Mouse (Mus musculus) cerebellum, adult 9-11 months (tissue): ENCODE data around the gene Inpp5b.

Experiments
- DNase-seq: peaks from one replicate; pipeline ENCODE4 v3.0.0; 2022

Inpp5b gene

DNA sequence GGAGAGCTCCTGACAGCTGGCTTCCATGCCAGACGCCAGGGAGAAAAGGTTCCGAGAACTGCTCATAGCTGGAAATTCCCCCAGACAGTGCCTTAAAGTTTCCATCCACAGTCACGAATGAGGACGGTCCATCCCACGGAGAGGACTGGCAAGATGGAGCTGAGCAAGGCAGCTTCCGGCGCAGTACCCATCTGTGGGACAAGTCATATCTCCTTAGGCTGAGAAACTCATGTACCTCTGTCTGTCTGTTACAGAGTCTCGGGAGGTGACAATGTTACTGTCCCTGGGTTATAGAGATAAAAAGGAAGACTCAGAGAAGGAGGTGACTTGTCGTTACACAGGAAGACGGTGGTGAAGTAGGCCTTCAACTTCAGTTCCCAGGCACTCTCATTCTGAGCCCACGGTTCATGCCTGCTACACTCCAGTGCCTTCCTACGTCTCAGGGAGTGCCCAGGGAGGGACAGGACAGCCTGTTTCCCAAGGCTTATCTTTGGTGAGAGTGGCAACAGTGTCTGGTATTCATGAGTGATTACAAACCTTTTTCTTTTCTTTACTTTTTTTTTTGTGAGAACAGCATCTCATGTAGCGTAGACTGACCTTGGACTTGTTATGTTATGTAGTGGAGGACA lies 27.4 kb downstream of the Inpp5b start:
- no peak for DNase-seq

DNA sequence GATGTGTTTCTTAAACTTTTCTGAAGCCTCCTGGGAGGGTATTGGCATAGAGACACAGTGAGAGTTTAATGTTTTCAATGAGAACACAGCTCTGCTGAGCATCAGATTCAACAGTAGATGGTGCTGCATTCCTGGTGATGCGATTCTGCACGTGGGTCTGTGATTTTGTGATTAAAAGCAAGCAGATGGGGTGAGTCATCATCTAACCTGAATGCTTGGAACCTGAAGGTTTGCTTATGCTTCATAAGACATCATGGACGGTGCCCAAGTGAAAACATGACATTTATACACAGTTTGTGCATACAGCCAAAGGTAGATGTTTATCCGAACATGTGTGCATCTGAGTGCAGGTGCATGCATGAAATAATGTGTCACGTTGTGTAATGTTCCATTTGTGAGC lies 29.0 kb downstream of the Inpp5b start:
- peak; percentile 77 for DNase-seq

DNA sequence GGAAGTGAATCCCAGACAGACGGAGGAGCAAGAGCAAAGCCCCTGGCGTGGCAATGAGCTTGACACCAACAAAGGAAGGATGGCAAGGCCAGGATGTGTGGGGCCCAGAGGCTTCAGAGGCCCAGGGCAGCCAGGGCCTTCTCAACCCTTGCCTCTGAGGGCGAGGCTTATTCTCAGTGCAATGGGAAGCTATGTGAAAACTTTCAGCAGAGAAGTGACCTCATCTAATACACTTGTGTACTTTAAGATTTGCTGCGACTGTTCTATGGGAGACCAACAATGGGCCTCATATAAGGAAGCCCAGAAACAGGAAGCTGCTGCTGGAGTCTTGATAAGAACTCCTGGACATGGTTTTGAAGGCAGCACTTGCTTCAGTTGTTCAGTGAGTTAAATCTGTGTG lies 30.5 kb downstream of the Inpp5b start:
- DNase-seq = no peak

DNA sequence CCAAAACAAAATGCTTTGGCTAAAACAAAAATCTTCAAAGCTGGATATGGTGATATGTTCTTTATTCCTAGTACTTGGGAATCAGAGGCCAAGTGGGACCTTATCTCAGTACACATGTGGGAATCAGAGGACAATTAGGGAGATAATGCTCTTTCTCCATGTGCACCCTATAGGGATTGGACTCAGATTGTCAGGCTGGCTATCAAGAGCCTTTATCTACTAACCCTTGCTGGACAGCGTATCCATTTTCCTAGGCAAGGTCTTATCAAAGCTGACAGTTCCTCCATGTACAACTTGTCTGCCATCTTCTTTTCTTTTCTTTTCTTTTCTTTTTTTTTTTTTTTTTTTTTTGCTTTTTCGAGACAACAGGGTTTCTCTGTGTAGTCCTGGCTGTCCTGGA lies 31.8 kb downstream of the Inpp5b start:
- no peak for DNase-seq

DNA sequence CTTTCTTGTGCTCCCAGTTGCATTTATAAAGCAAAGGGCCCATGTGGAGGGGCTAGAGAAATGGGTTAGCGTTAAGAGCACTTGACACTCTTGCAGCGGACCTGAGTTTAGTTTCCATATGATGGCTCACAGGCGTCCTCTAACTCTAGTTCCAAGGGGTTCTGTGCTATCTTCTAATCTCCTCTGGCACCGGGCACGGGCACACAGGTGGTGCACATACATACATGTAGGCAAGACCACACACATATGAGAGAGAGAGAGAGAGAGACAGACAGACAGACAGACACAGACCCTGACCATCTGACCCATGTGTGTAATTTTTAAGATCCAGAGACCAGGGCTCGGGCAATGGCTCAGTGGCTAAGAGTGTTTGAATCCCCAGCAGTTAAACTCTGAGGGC lies 32.3 kb downstream of the Inpp5b start:
- DNase-seq = no peak

DNA sequence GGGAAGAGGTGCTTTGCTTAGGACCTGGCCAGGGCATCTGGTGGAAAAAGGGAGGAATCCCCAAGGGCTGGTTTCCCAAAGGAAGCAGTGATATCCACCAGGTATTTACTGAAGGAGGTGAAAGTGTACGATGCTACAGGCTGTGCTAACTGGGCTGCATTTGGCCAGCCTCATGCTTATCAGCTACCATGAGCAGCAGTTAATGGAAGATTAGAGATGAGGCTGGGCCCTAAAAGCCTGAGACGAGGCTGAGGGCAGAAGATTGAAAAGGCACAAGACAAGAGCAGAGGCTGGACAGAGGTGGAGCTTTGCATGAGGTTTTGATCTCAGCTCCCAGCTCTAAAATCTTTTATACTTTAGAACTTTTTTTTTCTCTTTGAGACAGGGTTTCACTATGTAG lies 32.8 kb downstream of the Inpp5b start:
- no peak for DNase-seq

DNA sequence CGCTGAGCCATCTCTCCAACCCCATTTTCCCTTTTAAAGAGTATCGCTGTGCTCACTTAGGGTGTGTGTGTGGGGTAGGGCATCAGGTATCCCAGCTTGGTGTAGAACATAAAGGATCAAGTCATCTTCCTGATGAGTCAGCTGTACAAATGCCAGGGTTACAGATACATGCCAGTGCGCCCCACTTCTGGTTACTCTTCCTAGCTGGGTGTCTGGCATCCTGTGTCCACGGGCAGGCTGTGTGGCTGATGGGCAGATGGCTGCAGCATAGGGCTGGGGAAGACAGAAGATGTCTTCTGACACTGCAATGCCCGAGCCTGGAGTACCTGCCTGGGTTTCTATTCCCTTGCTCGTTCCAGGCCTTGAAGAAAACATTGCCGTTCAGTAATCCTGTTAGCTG lies 39.7 kb downstream of the Inpp5b start:
- peak; percentile 72 for DNase-seq

DNA sequence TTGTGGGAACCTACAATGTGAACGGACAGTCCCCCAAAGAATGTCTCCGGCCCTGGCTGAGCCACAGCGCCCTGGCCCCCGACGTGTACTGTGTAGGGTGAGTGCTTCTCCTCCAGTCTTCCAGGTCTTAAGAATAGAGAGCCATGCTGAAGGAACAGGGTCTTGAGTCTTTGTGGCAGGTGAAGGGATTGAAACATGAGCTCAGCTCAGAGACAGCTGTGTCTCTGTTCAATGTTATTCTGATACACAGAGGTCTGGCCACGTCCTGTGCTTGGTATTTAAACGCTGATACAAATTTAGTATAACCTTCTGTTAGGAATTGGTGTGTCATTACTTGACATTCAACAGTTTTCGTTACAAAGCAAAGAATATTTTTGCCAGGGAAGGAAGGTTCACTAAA lies 40.7 kb downstream of the Inpp5b start:
- DNase-seq = no peak

DNA sequence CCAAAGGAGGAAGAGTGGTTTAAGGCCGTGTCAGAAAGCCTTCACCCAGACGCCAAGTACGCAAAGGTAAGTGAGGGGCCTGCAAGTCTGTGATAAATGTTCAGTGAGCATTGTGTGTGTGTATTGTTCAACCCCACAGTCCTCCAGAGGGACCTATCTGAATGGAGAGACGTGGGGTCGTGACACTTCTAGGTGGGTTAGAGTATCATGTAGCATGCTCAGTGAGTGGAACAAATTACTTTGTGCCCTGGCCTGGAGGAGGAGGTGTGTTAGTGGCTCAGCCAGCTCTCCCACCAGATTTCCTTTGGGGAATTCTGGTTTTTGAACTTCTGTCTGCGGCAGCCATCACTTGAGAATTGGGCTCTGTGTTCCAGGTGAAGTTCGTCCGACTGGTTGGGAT lies 42.3 kb downstream of the Inpp5b start:
- DNase-seq = no peak

DNA sequence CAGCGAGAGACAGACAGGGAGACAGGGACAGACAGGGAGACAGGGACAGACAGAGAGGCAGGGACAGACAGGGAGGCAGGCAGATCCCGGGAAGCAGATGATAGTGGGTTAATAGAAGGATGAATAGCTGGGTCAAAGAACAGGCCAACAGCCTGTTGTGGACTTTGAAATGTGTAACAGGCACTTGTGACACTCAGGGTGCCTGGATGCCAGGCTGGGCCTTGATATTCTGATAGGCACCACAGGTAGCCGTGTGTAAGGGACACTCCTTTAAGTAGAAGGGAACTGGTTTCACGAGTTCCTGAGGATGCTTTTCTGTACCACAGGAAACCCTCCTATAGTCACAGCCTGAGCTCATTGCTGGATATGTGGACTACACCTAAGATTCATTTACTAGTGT lies 48.4 kb downstream of the Inpp5b start:
- no peak for DNase-seq

DNA sequence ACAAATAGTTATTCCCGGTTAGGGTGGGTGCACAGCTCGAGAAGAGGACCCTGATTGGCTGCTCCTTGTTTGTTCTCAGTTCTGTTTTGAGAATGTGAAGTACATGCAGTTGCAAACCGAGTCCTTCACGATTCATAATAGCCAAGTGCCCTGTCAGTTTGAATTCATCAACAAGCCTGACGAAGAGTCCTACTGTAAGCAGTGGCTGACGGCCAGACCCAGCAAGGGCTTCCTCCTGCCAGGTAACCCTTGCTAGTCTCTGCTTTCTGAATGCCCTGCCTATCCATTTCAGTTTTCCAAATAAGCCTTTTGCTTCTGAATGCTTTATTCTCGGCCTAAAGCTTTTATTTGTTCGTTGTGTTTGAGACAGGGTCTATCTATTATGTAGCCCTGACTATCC lies 50.5 kb downstream of the Inpp5b start:
- peak; percentile 77 for DNase-seq

DNA sequence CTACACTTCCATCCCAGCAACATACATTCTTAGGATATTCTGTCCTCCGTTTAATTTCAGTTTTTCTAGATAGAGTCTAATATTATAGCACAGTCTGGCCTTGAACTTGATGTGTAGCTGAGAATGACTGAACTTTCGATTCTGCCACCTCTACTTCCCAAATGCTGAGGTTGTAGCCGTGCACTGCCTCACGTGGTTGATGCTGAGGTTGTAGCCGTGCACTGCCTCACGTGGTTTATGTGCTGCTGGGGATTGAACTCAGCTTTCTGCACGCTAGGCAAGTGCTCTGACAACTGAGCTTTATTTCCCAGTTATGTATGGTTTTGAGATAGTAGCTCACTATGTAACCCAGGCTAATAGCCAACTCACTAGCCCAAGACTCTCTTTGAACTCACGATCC lies 54.5 kb downstream of the Inpp5b start:
- DNase-seq = no peak

DNA sequence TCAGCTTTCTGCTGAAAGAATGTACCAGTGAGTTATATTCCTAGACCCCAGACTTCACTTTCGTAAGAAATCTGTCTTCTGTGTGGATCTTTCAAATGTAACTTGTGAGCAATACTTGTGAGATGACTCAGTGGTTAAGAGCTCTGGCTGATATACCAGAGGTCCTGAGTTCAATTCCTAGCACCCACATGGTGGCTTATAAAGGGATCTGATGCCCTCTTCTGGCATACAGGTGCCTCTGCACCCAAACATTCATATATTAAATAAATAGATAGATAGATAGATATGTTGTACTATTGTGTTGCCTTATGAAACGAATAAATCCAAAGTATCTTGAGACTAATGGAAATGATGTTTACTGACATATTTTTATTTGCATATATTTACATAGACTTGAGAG lies 55.3 kb downstream of the Inpp5b start:
- no peak for DNase-seq

DNA sequence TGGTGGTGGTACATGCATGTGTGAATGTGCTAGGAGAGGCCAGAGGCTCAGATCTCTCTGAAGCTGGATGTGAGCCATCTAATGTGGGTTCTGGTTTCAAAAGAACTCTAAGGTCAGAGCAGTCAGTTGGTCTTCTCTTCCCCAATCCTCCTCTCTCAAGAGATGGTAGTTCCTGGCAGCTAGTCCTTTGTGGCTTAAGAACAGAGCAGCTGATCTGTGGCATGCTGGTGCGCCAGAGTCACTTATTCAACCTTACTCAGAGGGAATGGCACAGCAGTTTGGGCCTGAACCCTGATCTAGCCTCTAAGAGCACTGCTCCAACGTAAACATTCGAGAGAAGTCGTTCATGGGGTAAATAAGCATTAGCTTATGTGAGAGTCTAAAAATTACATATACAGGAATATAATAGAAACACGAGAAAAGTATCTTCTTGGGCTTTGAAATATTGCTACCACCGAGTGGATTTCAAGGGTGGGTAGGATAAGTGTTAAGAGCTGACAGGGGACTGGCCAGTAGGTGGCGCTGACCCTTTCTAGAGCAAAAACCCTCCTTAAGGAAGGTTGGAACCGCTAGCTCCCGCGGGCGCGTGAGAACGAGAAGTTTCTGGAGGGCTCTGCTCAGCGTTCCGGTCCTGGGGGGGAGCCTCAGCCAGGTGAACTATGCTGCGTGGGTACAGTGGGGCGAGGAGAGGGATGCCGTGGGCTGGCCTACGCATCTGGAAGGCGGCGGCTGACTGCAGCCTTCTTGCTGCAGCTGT lies 60.1 kb downstream of the Inpp5b start, which contains the start of gene Mtf1:
Mtf1 (plus strand) TSS at position 553 of the 757 bp plus-strand sequence.
- peak; percentile 88 for DNase-seq

DNA sequence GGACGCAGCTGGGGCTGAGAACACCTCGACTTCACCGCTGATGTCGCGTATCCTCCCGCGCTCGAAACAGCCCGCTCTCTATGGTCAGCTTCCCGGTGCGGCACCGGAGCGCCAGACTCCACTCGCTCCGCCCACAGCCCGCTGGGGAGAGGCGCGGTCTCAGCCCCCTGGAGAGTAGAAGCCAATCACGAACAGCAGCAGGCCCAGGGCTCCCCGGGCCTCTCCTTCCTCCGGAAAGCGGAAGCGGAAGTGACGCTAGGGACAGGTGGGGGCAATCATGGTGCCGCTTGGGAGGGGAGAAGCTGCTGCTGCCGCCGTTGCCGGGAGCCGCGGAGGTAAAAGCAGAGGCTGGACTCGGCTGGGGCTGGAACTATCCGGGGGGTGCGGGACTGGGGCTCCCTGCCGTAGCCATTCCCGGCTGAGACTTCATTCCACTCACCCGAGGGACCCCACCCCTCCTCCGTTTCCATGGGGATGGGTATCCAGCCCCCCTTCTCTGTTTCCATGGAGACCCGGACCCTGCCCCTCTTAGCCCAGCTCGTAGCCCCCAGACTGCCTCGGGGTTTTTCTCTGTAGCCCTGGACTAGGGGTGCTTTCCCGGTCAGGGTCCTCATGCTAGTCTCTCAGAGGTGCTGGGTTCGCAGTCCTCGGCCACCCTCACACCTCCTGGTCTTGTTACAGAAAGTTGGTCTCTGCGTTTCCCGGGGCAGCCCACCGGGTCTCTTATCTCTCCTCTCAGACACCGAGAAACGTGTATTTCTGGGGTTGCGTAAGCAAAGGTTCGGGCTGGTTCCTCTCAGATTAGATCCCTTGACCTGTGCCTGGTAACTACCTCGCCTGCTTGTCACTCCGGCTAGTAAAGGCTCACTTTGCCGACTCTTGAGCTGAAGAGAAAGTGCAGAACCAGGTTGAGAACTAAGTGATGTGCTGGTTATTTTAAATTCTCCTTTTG lies 60.9 kb downstream of the Inpp5b start:
- DNase-seq = peak; percentile 96

DNA sequence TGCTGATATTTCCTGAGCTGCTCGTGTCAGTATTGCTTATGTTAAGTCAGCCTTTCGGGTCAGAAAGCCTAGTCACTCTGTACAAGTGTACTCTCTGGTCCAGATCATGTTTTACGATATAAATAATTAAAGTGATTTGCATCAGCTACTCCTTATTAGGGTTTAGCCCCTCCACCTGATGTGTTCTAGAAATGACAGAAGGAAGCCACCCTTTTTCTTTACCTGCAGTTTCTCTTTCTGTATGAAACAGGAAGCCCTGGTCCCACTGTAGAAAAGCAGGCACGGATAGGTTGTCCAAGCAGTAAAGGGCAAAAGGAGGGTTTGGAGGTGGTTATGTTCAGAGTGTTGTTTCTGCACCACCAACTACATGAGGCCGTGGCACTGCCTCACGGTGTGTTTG lies 61.8 kb downstream of the Inpp5b start:
- no peak for DNase-seq

DNA sequence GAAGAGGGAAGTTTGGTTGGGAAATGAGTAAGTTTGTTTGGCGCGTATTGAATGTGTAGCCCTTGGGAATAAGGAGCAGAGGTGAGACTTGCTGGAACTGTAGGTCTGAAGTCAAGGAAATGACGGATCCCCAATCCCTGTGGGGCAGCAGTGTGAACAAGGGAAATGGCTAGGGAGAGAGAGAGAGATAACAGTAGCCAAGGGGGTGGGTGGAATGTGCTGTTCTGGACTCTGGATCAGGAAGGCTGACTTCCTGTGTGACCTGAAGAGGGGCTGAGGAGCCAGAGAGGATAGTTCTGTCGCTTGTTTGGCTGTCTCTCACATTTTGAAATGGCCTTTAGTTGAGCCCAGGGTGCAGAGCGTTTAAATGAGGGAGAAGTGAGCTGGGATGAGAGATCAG lies 66.9 kb downstream of the Inpp5b start:
- DNase-seq = no peak

DNA sequence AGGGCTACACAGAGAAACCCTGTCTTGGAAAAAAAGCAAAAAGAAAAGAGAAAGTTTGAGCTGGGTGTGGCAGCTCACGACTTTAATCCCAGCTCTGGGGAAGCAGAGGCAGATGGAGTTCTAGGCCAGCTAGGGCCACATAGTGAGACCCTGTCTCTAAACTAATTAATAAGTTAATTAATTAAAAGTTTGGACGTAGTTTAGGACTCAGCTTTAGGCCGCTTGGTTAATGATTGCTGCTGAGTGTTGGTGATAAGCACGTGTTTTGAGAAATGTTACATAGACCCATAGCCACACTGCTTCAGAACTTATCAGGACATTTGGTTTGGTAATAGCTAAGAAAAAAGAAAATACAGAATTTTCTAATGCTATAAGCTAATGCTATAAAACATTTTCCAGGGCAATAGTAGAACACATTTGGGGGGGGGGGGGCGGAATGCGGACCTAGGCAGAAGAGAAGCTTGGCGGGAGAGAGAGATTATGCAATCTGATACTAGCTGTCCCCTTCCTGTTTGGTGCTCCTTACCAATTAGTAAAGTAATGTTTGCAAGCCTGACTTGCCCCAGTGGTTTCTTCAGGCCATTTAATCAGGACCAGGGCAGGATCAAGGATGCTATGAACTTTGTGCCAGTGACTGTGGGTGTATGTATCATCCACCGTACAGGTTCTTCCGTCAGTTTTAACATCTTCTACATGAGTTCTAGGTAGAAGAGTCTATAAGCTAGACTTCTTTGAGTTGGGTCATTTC lies 67.7 kb downstream of the Inpp5b start:
- no peak for DNase-seq

DNA sequence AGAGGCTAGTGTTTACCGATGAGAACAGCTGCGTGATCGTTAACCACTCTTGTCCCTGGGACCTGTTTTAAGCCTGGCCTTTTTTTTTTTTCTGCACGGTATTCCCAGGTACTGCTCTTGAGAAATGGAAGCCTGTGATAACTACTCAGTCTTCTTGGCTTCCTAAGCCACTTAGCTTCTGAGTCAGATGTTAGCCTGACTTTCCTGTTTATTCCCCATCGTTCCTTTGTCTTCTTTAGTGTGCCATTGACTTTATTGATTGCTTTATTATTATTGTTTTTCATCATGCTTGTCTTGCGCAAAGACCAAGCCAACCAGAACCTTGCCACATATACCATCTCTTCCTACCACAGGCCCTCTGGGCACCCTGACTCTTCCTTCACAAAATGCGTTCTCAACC lies 68.4 kb downstream of the Inpp5b start:
- no peak for DNase-seq

DNA sequence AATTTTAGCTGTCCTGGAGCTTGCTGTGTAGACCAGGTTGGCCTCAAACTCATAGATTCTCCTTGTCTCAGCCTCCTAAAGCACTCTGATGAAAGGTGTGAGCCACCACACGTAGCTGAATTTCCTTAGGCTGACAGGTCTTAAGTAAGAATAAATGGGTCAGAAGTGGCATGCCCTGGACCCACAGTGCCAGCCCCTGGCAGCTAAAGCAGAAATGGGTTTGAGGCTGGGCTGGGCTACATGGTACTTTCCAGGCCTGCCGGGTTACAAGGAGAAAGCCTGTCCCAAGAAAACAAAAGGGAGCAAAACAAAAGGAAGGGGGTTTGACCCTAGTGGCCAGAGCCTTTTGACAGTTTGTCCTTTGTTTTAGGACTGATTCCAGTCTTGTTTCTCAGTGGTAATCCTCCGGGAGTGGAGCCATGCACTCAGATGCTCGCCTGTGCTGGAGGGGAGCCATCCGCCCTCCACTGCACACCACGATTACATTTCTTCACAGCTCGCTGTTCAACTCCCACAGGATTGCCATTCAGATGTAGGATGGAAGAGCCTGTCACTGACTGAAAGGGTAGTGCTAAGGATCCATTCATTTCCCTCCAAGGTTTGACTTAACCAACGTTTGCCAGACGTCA lies 69.8 kb downstream of the Inpp5b start:
- peak; percentile 44 for DNase-seq

DNA sequence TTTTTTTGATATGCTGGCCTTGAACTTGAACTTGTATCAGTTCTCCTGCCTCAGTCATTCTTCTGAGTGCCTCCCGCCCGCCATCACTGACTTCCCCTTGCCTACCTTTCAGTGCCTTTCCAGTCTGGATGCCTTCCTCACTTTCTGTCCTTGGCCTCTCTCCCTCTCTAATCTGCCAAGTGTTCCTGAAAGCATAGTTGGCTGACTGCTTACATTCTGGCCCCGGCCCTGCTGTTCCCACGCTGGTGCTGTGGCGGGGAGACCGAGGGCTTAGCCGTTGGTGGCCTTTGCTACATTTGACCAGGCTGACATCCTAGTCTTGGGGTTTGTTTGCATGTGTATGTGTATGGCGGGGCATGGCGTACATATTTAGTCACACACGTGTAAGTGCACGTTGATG lies 74.3 kb downstream of the Inpp5b start:
- DNase-seq = peak; percentile 71

DNA sequence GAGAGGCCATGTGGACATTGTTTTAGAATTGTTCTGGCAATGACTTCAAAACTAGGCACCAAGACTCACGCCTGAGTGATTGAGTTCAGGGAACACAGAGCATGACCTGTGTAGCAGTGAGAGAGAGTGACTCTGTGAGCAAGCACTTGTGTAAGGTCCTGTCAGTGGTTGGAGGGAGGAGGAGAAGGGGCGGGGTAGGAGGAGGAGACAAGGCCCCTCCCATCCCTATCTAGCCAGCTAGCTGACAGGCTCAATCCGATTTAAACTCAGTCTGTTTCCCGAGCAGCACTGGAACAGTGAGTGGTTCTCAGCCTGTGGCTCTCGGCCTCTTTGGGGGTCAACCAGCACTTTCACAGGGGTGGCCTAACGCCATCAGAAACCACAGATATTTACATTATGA lies 76.2 kb downstream of the Inpp5b start:
- no peak for DNase-seq
